Mouse (Mus musculus): Measurements from ENCODE around the gene Mbd6. TPM values are rescaled to one million over a fixed set of nuclear protein-coding genes. Genes with fewer than 3 reads are reported as not detected.
A peak's percentile ranks its signal among the peaks of the same experiment; 100 is the strongest.

The Mbd6 gene
- polyA plus RNA-seq, 1 experiment from 2014 or later = 10.7 TPM

DNA sequence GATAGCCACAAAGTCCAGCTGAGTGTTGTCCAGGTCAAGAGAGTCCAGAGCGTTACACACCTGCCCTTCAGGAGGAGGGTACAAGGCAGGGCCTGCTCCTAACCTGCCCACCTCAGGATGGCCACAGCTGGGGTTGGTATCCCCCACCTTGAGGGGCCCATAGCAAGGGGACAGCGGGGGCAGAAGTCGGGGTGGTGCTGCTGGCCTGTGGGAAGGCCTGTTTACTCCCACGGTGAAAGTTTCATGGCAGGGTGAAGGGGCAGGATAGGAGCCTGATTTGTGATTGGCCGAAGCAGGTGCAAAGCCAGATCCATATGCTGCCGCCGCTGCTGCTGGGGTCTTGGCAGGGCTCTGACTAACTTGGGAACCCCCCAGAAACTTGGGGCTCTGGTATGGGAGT is 41.4 kb upstream of the Mbd6 start:
- no peak overlapping the region for H3K4me3 ChIP-seq (replicated peaks; ENCODE audit: low read depth, low read length)
- no peak overlapping the region for H3K4me2 ChIP-seq (ENCODE audit: low read length)
- no peak overlapping the region for H3K9ac ChIP-seq (ENCODE audit: low read depth, low read length)
- DNase-seq (ENCODE audit: low spot score) (no peak), ATAC-seq (replicated peaks; ENCODE audit: low FRiP score, low read depth) (no peak)
- peaks cover 10% of the 10 kb centered on the region for H3K4me1 ChIP-seq (replicated peaks; ENCODE audit: insufficient read depth, low read length)
- peaks cover 21% of the 10 kb centered on the region; the same call in 1 of the 2 replicates for H3K27me3 ChIP-seq (ENCODE audit: insufficient read depth, low read length)
- no peaks in the 10 kb centered on the region for H3K36me3 ChIP-seq (ENCODE audit: insufficient read depth, low read length)
- no peak overlapping the region for H3K27ac ChIP-seq
- H3K9me3 ChIP-seq (replicated peaks; ENCODE audit: low read length) = no peaks in the 10 kb centered on the region
- WGBS = 59% methylated on average over 7 of the region's 7 CpGs
- no peak for TF ChIP-seq CTCF (IDR thresholded peaks at IDR 0.05; ENCODE audit: low read depth)

DNA sequence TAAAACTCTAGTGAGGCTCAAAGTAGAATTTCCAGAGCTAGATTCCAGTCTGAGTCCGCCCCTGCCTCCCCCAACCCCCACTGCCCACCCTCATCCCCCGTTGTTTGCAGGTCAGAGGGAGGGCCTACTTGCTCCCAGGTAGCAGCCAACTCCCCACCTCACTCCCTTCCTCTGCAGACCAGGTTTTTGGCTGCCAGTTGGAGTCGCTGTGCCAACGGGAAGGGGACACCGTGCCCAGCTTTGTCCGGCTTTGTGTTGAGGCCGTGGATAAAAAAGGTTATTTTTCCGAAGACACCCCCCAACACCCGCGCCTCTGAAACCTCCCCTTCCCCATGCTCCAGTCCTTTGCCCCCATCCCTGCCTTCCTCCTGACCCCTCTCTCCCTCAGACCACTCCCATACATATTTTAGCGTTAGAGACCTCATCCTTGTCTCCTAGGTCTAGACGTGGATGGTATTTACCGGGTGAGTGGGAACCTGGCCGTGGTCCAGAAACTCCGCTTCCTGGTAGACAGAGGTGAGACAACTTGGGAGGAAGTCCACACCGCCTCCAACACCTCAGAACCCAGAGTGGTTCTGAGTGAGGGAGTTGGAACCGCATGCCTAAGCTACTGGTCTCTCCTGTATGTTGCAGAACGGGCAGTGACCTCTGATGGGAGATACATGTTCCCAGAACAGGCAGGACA is 38.8 kb upstream of the Mbd6 start:
- no peak for ATAC-seq (replicated peaks; ENCODE audit: low FRiP score, low read depth)
- no peak for TF ChIP-seq CTCF (IDR thresholded peaks at IDR 0.05; ENCODE audit: low read depth)
- peaks cover 22% of the 10 kb centered on the region; the same call in 1 of the 2 replicates for H3K27me3 ChIP-seq (ENCODE audit: insufficient read depth, low read length)
- no peaks in the 10 kb centered on the region for H3K36me3 ChIP-seq (ENCODE audit: insufficient read depth, low read length)
- peaks cover 10% of the 10 kb centered on the region for H3K4me1 ChIP-seq (replicated peaks; ENCODE audit: insufficient read depth, low read length)
- no peak overlapping the region for H3K4me2 ChIP-seq (ENCODE audit: low read length)
- WGBS = 51% methylated on average over 18 of the region's 18 CpGs
- H3K27ac ChIP-seq = no peak overlapping the region
- H3K9me3 ChIP-seq (replicated peaks; ENCODE audit: low read length) = no peaks in the 10 kb centered on the region
- H3K4me3 ChIP-seq (replicated peaks; ENCODE audit: low read depth, low read length) = no peak overlapping the region
- DNase-seq (ENCODE audit: low spot score) = no peak
- H3K9ac ChIP-seq (ENCODE audit: low read depth, low read length) = no peak overlapping the region

DNA sequence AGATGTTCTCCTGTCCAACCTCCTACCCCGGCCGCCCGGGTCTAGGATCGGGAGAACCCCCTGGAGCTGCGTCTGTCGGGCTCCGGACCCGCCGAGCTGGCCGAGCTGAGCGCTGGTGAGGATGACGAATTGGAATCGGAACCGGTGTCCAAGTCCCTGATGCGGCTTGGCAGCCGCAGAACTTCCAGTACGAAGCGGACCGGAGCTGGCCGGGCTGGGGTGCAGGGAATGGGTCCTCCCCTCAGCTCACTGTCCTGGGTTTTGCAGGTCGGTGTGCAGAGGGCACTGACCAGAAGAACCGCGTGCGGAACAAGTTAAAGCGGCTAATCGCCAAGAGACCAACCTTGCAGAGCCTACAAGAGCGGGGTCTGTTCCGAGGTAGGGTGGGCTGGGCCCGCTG is 38.0 kb upstream of the Mbd6 start:
- 9% methylated on average over 29 of the region's 29 CpGs for WGBS
- 0 out of 2 replicates have a peak, but pooled peaks have one; percentile 11 for ATAC-seq (replicated peaks; ENCODE audit: low FRiP score, low read depth)
- DNase-seq (ENCODE audit: low spot score) = no peak

DNA sequence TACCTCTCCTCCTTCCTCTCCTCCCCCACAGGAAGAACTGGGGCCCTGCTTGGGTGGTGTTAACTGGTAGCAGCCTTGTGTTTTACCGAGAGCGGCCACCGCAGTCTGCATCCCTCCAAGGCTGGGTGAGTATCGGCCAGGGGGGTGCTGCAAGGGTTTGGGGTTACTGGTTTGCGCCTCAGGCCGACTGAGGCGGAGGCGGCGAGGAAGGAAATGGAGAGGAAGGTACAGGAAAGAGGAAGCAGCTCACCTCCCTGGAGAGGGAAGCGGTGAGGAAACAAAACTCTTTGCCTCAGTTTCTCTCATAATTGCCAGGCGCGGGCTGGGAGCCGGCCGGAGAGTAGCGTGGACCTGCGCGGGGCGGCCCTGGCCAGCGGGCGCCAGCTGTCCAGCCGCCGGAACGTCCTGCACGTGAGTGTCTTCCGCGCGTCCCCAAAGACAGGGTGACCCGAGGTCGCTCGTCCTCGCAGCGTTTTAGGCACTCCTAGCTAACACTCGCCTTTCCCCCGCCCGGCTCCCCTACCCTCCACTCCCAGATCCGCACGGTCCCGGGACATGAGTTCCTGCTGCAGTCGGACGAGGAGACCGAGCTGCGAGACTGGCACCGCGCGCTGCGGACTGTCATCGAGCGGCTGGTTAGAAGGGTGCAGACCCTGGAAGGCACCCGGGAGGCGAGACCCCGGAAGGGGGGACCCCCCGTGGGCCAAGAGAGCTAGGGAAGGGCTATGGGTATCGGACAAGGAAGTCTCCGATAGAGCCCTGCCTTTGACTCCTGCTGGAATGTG is 37.4 kb upstream of the Mbd6 start:
- WGBS = 1% methylated on average over 54 of the region's 54 CpGs
- H3K4me1 ChIP-seq (replicated peaks; ENCODE audit: insufficient read depth, low read length) = peaks cover 10% of the 10 kb centered on the region
- H3K4me3 ChIP-seq (replicated peaks; ENCODE audit: low read depth, low read length) = peak overlapping the region; percentile 41
- H3K27ac ChIP-seq = no peak overlapping the region
- no peak for DNase-seq (ENCODE audit: low spot score)
- H3K4me2 ChIP-seq (ENCODE audit: low read length) = peak overlapping the region; percentile 89
- TF ChIP-seq CTCF (IDR thresholded peaks at IDR 0.05; ENCODE audit: low read depth) = no peak
- H3K36me3 ChIP-seq (ENCODE audit: insufficient read depth, low read length) = no peaks in the 10 kb centered on the region
- peaks cover 22% of the 10 kb centered on the region; the same call in 1 of the 2 replicates for H3K27me3 ChIP-seq (ENCODE audit: insufficient read depth, low read length)
- H3K9me3 ChIP-seq (replicated peaks; ENCODE audit: low read length) = no peaks in the 10 kb centered on the region
- peak overlapping the region; percentile 52 for H3K9ac ChIP-seq (ENCODE audit: low read depth, low read length)
- peak; percentile 33 for ATAC-seq (replicated peaks; ENCODE audit: low FRiP score, low read depth)

More for the DNA sequence above, 38.0 kb upstream of the Mbd6 start:
- H3K9me3 ChIP-seq (replicated peaks; ENCODE audit: low read length) = no peaks in the 10 kb centered on the region
- H3K9ac ChIP-seq (ENCODE audit: low read depth, low read length) = peak overlapping the region; percentile 52
- no peaks in the 10 kb centered on the region for H3K36me3 ChIP-seq (ENCODE audit: insufficient read depth, low read length)
- peaks cover 10% of the 10 kb centered on the region for H3K4me1 ChIP-seq (replicated peaks; ENCODE audit: insufficient read depth, low read length)
- TF ChIP-seq CTCF (IDR thresholded peaks at IDR 0.05; ENCODE audit: low read depth) = no peak
- peaks cover 22% of the 10 kb centered on the region; the same call in 1 of the 2 replicates for H3K27me3 ChIP-seq (ENCODE audit: insufficient read depth, low read length)
- H3K27ac ChIP-seq = no peak overlapping the region
- H3K4me3 ChIP-seq (replicated peaks; ENCODE audit: low read depth, low read length) = peak overlapping the region; percentile 41
- peak overlapping the region; percentile 89 for H3K4me2 ChIP-seq (ENCODE audit: low read length)

DNA sequence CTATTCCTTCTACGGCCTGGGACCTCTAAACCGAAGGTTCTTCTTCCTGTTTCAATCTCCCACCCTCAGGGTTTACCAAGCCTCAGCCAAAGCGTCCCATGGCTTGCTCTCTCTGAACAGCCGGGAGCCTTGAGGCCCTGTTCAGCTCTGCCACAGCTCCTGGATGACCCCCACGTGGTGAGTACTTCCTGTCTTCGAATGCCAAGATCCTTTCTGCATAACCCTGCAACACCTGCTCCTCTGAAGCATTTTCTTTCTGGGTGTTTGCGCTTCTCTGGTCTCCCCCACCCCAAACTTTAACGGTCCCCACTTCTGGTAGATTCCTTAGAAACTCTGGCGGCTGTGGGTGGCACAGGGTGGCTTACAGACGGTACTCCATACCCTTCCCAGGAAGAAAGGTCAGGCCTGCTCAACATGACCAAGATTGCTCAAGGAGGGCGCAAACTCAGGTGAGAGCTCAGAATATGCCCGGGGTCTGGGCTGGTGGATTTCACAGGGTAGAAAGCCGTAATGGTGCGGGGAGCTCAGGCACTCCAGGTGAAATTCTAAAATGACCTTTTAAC is 36.7 kb upstream of the Mbd6 start:
- TF ChIP-seq CTCF (IDR thresholded peaks at IDR 0.05; ENCODE audit: low read depth) = no peak
- H3K4me1 ChIP-seq (replicated peaks; ENCODE audit: insufficient read depth, low read length) = peaks cover 10% of the 10 kb centered on the region
- no peaks in the 10 kb centered on the region for H3K36me3 ChIP-seq (ENCODE audit: insufficient read depth, low read length)
- peaks cover 22% of the 10 kb centered on the region; the same call in 1 of the 2 replicates for H3K27me3 ChIP-seq (ENCODE audit: insufficient read depth, low read length)
- H3K9me3 ChIP-seq (replicated peaks; ENCODE audit: low read length) = no peaks in the 10 kb centered on the region
- no peak overlapping the region for H3K27ac ChIP-seq
- ATAC-seq (replicated peaks; ENCODE audit: low FRiP score, low read depth) (no peak), DNase-seq (ENCODE audit: low spot score) (no peak)
- H3K4me2 ChIP-seq (ENCODE audit: low read length) = peak overlapping the region; percentile 89; the same call in 1 of the 2 replicates
- WGBS = 34% methylated on average over 14 of the region's 14 CpGs
- H3K4me3 ChIP-seq (replicated peaks; ENCODE audit: low read depth, low read length) = peak overlapping the region; percentile 41; the same call in 1 of the 2 replicates
- peak overlapping the region; percentile 52 for H3K9ac ChIP-seq (ENCODE audit: low read depth, low read length)

DNA sequence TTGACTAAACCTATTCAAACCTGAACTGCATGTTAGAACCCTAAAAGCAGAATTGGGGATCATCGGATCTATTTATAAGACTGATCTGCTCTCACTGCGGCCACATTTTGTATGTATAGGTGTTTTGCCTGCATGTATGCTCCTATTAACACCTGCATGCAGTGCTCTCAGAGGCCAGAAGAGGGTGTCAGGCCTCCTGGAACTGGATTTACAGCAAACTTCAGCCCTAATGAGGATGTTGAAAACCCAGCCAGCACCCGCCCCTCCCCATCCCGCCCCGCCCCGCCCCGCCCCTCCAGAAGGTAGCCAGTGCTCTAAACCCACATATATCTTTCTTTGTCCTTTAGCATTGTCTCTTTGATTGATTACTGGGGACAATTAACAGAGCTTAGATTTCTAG is 35.7 kb upstream of the Mbd6 start:
- no peak for ATAC-seq (replicated peaks; ENCODE audit: low FRiP score, low read depth)
- 8% methylated on average over 7 of the region's 7 CpGs for WGBS
- Histone ChIP-seq H3K9me3 (replicated peaks; ENCODE audit: low read length) (no peaks in the 10 kb centered on the region), H3K27ac (no peak overlapping the region), H3K4me3 (replicated peaks; ENCODE audit: low read depth, low read length) (no peak overlapping the region), H3K9ac (ENCODE audit: low read depth, low read length) (no peak overlapping the region), H3K27me3 (ENCODE audit: insufficient read depth, low read length) (peaks cover 22% of the 10 kb centered on the region; the same call in 1 of the 2 replicates), H3K4me2 (ENCODE audit: low read length) (no peak overlapping the region; the same call in 1 of the 2 replicates), H3K4me1 (replicated peaks; ENCODE audit: insufficient read depth, low read length) (peaks cover 10% of the 10 kb centered on the region), H3K36me3 (ENCODE audit: insufficient read depth, low read length) (no peaks in the 10 kb centered on the region)
- DNase-seq (ENCODE audit: low spot score) = peak; percentile 79
- TF ChIP-seq CTCF (IDR thresholded peaks at IDR 0.05; ENCODE audit: low read depth) = peak; percentile 63
